Comparison of ENCODE assay signal across 25 mouse cellular contexts in genomic region chr1:160740650-160741049, GRCm38 (mm10).
"Had no signal": no experiment of that assay in that cellular context is flagged by ENCODE, and none has a peak within 500 bp of the region (broad histone marks: within the 10 kb centered on the region; RNA-seq: fewer than 3 reads in every experiment).

No protein-coding gene starts in this region.

- DNase-seq: gastrocnemius, postnatal 14 days; heart, adult 11 months; heart, adult 2 months; heart, postnatal 14 days; heart, postnatal 36 days; kidney, adult 11 months; kidney, adult 2 months; kidney, adult 9 months; kidney, postnatal 14 days; kidney, postnatal 36 days; liver had no signal

- H3K4me2 ChIP-seq: heart, embryonic 11.5 days; heart, embryonic 13.5 days; heart, embryonic 15.5 days; hindbrain, embryonic 13.5 days; hindbrain, embryonic 15.5 days; kidney, embryonic 15.5 days; limb, embryonic 12.5 days; liver, embryonic 12.5 days had no signal

- H3K9me3 ChIP-seq: heart, embryonic 13.5 days; heart, embryonic 15.5 days; hindbrain, embryonic 13.5 days; hindbrain, embryonic 15.5 days; kidney, embryonic 15.5 days; limb, embryonic 10.5 days; limb, embryonic 12.5 days; liver, embryonic 12.5 days had no signal

- ATAC-seq: hindbrain, postnatal 0 days; intestine, embryonic 16.5 days; liver, embryonic 12.5 days had no signal

- H3K27me3 ChIP-seq: heart, embryonic 13.5 days; heart, embryonic 15.5 days; hindbrain, embryonic 13.5 days; hindbrain, embryonic 15.5 days; kidney, embryonic 15.5 days; limb, embryonic 12.5 days; liver, embryonic 12.5 days had no signal

- H3K27ac ChIP-seq: heart, adult 2 months; heart, embryonic 13.5 days; heart, embryonic 15.5 days; hindbrain, embryonic 13.5 days; hindbrain, embryonic 15.5 days; hindbrain, postnatal 0 days; kidney, embryonic 15.5 days; kidney, postnatal 0 days; left cerebral cortex, adult 2 months; limb, embryonic 10.5 days; limb, embryonic 12.5 days; liver, embryonic 12.5 days; liver, embryonic 14.5 days had no signal

- H3K36me3 ChIP-seq: hindbrain, embryonic 13.5 days; hindbrain, embryonic 15.5 days; kidney, embryonic 15.5 days; limb, embryonic 10.5 days; limb, embryonic 12.5 days had no signal

- H3K4me1 ChIP-seq: hindbrain, embryonic 13.5 days; hindbrain, embryonic 15.5 days; kidney, embryonic 15.5 days; limb, embryonic 10.5 days had no signal

- H3K9ac ChIP-seq: heart, embryonic 13.5 days; heart, embryonic 15.5 days; hindbrain, embryonic 13.5 days; hindbrain, embryonic 15.5 days; kidney, embryonic 15.5 days; limb, embryonic 12.5 days; liver, embryonic 12.5 days; liver, embryonic 14.5 days had no signal

- H3K4me3 ChIP-seq: heart, adult 2 months; heart, embryonic 13.5 days; heart, embryonic 15.5 days; hindbrain, embryonic 13.5 days; hindbrain, embryonic 15.5 days; kidney, embryonic 15.5 days; left cerebral cortex, adult 2 months; limb, embryonic 10.5 days; limb, embryonic 12.5 days; liver, embryonic 12.5 days had no signal
